Mouse (Mus musculus) neural tube, embryonic 12.5 days (tissue): ENCODE results near the gene P2rx7. TPM values are rescaled to one million over a fixed set of nuclear protein-coding genes. Genes with fewer than 3 reads are reported as not detected.
A peak's percentile ranks its signal among the peaks of the same experiment; 100 is the strongest.

Experiments
- ATAC-seq: fragments of 200-750 bp; cut with Nextera tagmentation; 2 replicates; pipeline ENCODE4 v1.8.0; 2017; ENCODE audit warnings: low read depth, mild to moderate bottlenecking, moderate TSS enrichment, moderate library complexity; ENCODE audit not compliant: low FRiP score
- H3K27ac ChIP-seq: fragments of 300-500 bp; sonication (generic); 2 replicates; pipeline ENCODE4 v1.5.1; 2016
- H3K27me3 ChIP-seq: fragments of 300-500 bp; sonication (generic); replicated peaks from 2 replicates; pipeline ENCODE4 v1.6.1; 2016; ENCODE audit warnings: mild to moderate bottlenecking
- H3K36me3 ChIP-seq: fragments of 300-500 bp; sonication (generic); 2 replicates; pipeline ENCODE4 v1.6.1; 2016; ENCODE audit warnings: mild to moderate bottlenecking
- H3K4me1 ChIP-seq: fragments of 300-500 bp; sonication (generic); 2 replicates; pipeline ENCODE4 v1.6.1; 2016
- H3K4me2 ChIP-seq: fragments of 300-500 bp; sonication (generic); replicated peaks from 2 replicates; pipeline ENCODE4 v1.6.1; 2016; ENCODE audit warnings: mild to moderate bottlenecking
- H3K4me3 ChIP-seq: fragments of 300-500 bp; sonication (generic); 2 replicates; pipeline ENCODE4 v1.5.1; 2016
- H3K9ac ChIP-seq: fragments of 300-500 bp; sonication (generic); 2 replicates; pipeline ENCODE4 v1.6.1; 2016; ENCODE audit warnings: mild to moderate bottlenecking
- H3K9me3 ChIP-seq: fragments of 300-500 bp; sonication (generic); 2 replicates; pipeline ENCODE4 v1.6.1; 2016; ENCODE audit warnings: mild to moderate bottlenecking
- WGBS: fragments of 180-500 bp; shearing (Covaris S2); methylation state at CpG from one replicate; pipeline ENCODE4 v1.1.7; 2016; 5-methylcytosine and 5-hydroxymethylcytosine counted together
- polyA plus RNA-seq: library from polyadenylated mRNA; unstranded; fragments of >200 nt; fragmentation: Nextera tagmentation; extraction: Ambion mirVana; gene quantifications from 2 replicates; pipeline ENCODE4 v1.2.1, GENCODE M21; 2016

P2rx7 gene
- polyA plus RNA-seq, 1 experiment from 2014 or later = 2.8 TPM

- H3K4me1 ChIP-seq = peaks cover 2% of the 10 kb centered on the region; the same call in 1 of the 2 replicates
- H3K27ac ChIP-seq = no peak overlapping the region
- no peak for ATAC-seq
- H3K4me3 ChIP-seq = no peak overlapping the region
- WGBS = 85% methylated on average over 9 of the region's 9 CpGs
- H3K36me3 ChIP-seq = no peaks in the 10 kb centered on the region
- no peaks in the 10 kb centered on the region for H3K9me3 ChIP-seq
- no peak overlapping the region for H3K4me2 ChIP-seq
- H3K27me3 ChIP-seq = no peaks in the 10 kb centered on the region
- H3K9ac ChIP-seq = no peak overlapping the region
Measured at GRCm38 (mm10) chr5:122698701-122699060, 55.0 kb downstream of the P2rx7 start.

- no peaks in the 10 kb centered on the region; the same call in 1 of the 2 replicates for H3K4me1 ChIP-seq
- no peak overlapping the region for H3K27ac ChIP-seq
- H3K9ac ChIP-seq = no peak overlapping the region
- no peaks in the 10 kb centered on the region for H3K36me3 ChIP-seq
- 77% methylated on average over 12 of the region's 12 CpGs for WGBS
- no peak overlapping the region for H3K4me3 ChIP-seq
- H3K9me3 ChIP-seq = no peaks in the 10 kb centered on the region
- no peak for ATAC-seq
- H3K4me2 ChIP-seq = no peak overlapping the region
- H3K27me3 ChIP-seq = no peaks in the 10 kb centered on the region
Measured at GRCm38 (mm10) chr5:122700109-122700836, 56.6 kb downstream of the P2rx7 start.

- Histone ChIP-seq H3K4me3 (no peak overlapping the region), H3K27ac (no peak overlapping the region), H3K4me1 (no peaks in the 10 kb centered on the region; the same call in 1 of the 2 replicates), H3K36me3 (no peaks in the 10 kb centered on the region), H3K4me2 (no peak overlapping the region), H3K9me3 (no peaks in the 10 kb centered on the region), H3K27me3 (no peaks in the 10 kb centered on the region), H3K9ac (no peak overlapping the region)
- no peak for ATAC-seq
- 52% methylated on average over 5 of the region's 5 CpGs for WGBS
Measured at GRCm38 (mm10) chr5:122700837-122701212, 57.1 kb downstream of the P2rx7 start.

GRCm38 (mm10) chr5:122702156-122702555 is 58.4 kb downstream of the P2rx7 start:
- H3K9ac ChIP-seq = no peak overlapping the region
- WGBS = 84% methylated on average over 6 of the region's 6 CpGs
- no peak overlapping the region for H3K27ac ChIP-seq
- H3K27me3 ChIP-seq = no peaks in the 10 kb centered on the region
- H3K9me3 ChIP-seq = no peaks in the 10 kb centered on the region
- no peak overlapping the region for H3K4me2 ChIP-seq
- no peak overlapping the region for H3K4me3 ChIP-seq
- H3K36me3 ChIP-seq = no peaks in the 10 kb centered on the region
- H3K4me1 ChIP-seq = peaks cover 5% of the 10 kb centered on the region
- no peak for ATAC-seq

GRCm38 (mm10) chr5:122703574-122703973 is 59.9 kb downstream of the P2rx7 start:
- 79% methylated on average over 2 of the region's 2 CpGs for WGBS
- Histone ChIP-seq H3K9ac (no peak overlapping the region), H3K36me3 (no peaks in the 10 kb centered on the region), H3K9me3 (no peaks in the 10 kb centered on the region), H3K27ac (no peak overlapping the region), H3K4me1 (peaks cover 5% of the 10 kb centered on the region), H3K4me3 (no peak overlapping the region), H3K27me3 (no peaks in the 10 kb centered on the region), H3K4me2 (no peak overlapping the region)
- ATAC-seq = no peak

- Histone ChIP-seq H3K27ac (no peak overlapping the region), H3K36me3 (no peaks in the 10 kb centered on the region), H3K9ac (no peak overlapping the region), H3K4me3 (no peak overlapping the region), H3K4me2 (no peak overlapping the region), H3K9me3 (no peaks in the 10 kb centered on the region), H3K4me1 (peaks cover 5% of the 10 kb centered on the region), H3K27me3 (no peaks in the 10 kb centered on the region)
- 91% methylated on average over 4 of the region's 4 CpGs for WGBS
- ATAC-seq = no peak
Measured at GRCm38 (mm10) chr5:122704571-122704970, 60.9 kb downstream of the P2rx7 start.

- Histone ChIP-seq H3K9ac (no peak overlapping the region), H3K9me3 (no peaks in the 10 kb centered on the region), H3K4me1 (peaks cover 5% of the 10 kb centered on the region), H3K4me3 (no peak overlapping the region), H3K4me2 (no peak overlapping the region), H3K36me3 (no peaks in the 10 kb centered on the region), H3K27me3 (no peaks in the 10 kb centered on the region), H3K27ac (no peak overlapping the region)
- 83% methylated on average over 3 of the region's 3 CpGs for WGBS
- no peak for ATAC-seq
Measured at GRCm38 (mm10) chr5:122705174-122705573, 61.5 kb downstream of the P2rx7 start.

GRCm38 (mm10) chr5:122706917-122707275 is 63.2 kb downstream of the P2rx7 start:
- Histone ChIP-seq H3K4me2 (peak overlapping the region; percentile 74), H3K27me3 (no peaks in the 10 kb centered on the region), H3K9ac (peak overlapping the region; percentile 69), H3K4me1 (peaks cover 5% of the 10 kb centered on the region), H3K36me3 (no peaks in the 10 kb centered on the region), H3K9me3 (no peaks in the 10 kb centered on the region), H3K27ac (0 out of 2 replicates have a peak overlapping the region, but pooled peaks have one; percentile 26), H3K4me3 (peak overlapping the region; percentile 61)
- peak; percentile 34 for ATAC-seq
- 42% methylated on average over 5 of the region's 5 CpGs for WGBS

GRCm38 (mm10) chr5:122707276-122708181 is 63.8 kb downstream of the P2rx7 start, which contains the start of gene P2rx4:
Gene P2rx4 (plus strand): TSS chr5:122707544.
- H3K27ac ChIP-seq = peak within 1 kb of the TSS; percentile 26; the same call in 1 of the 2 replicates
- ATAC-seq = peak; percentile 91
- H3K4me1 ChIP-seq = peaks cover 5% of the 10 kb centered on the region
- WGBS = 1% methylated on average over 66 of the region's 66 CpGs
- H3K4me2 ChIP-seq = peak within 1 kb of the TSS; percentile 74
- no peaks in the 10 kb centered on the region for H3K27me3 ChIP-seq
- no peaks in the 10 kb centered on the region for H3K36me3 ChIP-seq
- H3K9ac ChIP-seq = peak within 1 kb of the TSS; percentile 69
- peak within 1 kb of the TSS; percentile 61 for H3K4me3 ChIP-seq
- no peaks in the 10 kb centered on the region for H3K9me3 ChIP-seq

GRCm38 (mm10) chr5:122708819-122709218 is 65.1 kb downstream of the P2rx7 start:
- H3K4me3 ChIP-seq = no peak overlapping the region
- H3K27ac ChIP-seq = no peak overlapping the region
- H3K9ac ChIP-seq = no peak overlapping the region
- H3K36me3 ChIP-seq = no peaks in the 10 kb centered on the region
- no peaks in the 10 kb centered on the region for H3K9me3 ChIP-seq
- WGBS = 85% methylated on average over 6 of the region's 6 CpGs
- H3K4me2 ChIP-seq = no peak overlapping the region
- H3K27me3 ChIP-seq = no peaks in the 10 kb centered on the region
- no peak for ATAC-seq
- H3K4me1 ChIP-seq = peaks cover 5% of the 10 kb centered on the region

- ATAC-seq = no peak
- Histone ChIP-seq H3K27ac (no peak overlapping the region), H3K9ac (no peak overlapping the region), H3K27me3 (no peaks in the 10 kb centered on the region), H3K9me3 (peaks cover 3% of the 10 kb centered on the region; the same call in 1 of the 2 replicates), H3K4me1 (no peaks in the 10 kb centered on the region), H3K4me2 (no peak overlapping the region), H3K4me3 (no peak overlapping the region), H3K36me3 (no peaks in the 10 kb centered on the region)
- WGBS = 80% methylated on average over 1 of the region's 1 CpGs
Measured at GRCm38 (mm10) chr5:122715723-122716122, 72.0 kb downstream of the P2rx7 start.

GRCm38 (mm10) chr5:122716793-122717192 is 73.1 kb downstream of the P2rx7 start:
- Histone ChIP-seq H3K36me3 (no peaks in the 10 kb centered on the region), H3K9me3 (peaks cover 3% of the 10 kb centered on the region; the same call in 1 of the 2 replicates), H3K27ac (no peak overlapping the region), H3K27me3 (no peaks in the 10 kb centered on the region), H3K4me2 (no peak overlapping the region), H3K4me1 (no peaks in the 10 kb centered on the region), H3K9ac (no peak overlapping the region), H3K4me3 (no peak overlapping the region)
- ATAC-seq = no peak
- WGBS = 93% methylated on average over 2 of the region's 2 CpGs
